Mouse (Mus musculus): ENCODE data around the gene Tet3. TPM values are rescaled to one million over a fixed set of nuclear protein-coding genes. Genes with fewer than 3 reads are reported as not detected.
A peak's percentile ranks its signal among the peaks of the same experiment; 100 is the strongest.

Gene Tet3
- polyA plus RNA-seq, 1 experiment: 0.77 TPM

DNA sequence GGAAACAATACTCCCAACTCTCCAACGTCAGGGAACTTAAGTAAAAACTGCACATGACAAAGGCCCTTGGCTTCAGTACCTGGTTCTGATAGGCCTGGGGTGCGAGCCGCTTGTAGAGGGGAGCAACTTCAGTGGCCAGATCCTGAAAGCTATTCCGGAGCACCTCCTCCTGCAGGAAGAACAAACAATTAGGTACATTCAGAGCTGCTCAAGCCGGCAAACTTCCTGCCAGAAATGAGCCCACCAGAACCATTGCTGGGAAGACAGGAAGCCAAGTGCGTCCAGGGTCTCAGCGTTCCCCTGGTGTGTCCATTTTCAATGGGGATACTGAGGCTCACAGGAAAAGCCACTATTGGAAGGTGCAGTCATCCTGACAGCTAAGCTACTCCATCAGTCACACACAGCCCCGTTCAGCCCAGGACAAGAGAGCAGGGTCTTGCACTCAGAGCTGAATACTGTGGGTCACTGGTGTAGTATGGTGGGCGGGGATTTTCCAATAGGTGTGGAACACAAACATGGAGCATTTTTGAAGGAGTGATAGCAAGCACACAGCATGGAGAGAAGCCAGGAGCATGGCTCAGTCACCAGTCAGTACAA, 85.1 kb downstream of the Tet3 start:
- H3K27me3 ChIP-seq (ENCODE audit: control insufficient read depth): no peaks in the 10 kb centered on the region
- TF ChIP-seq GATA1 (IDR thresholded peaks at IDR 0.05; ENCODE audit: low read length) (no peak), TAL1 (IDR thresholded peaks at IDR 0.05; ENCODE audit: low read length) (no peak)
- H3K4me1 ChIP-seq (ENCODE audit: control insufficient read depth): no peaks in the 10 kb centered on the region
- no peak overlapping the region for H3K4me3 ChIP-seq (replicated peaks)
- H3K9me3 ChIP-seq (ENCODE audit: control insufficient read depth, low read length): no peaks in the 10 kb centered on the region
- peaks cover 98% of the 10 kb centered on the region for H3K36me3 ChIP-seq (ENCODE audit: control insufficient read depth)

GRCm38 (mm10) chr6:83371350-83371749, 87.5 kb downstream of the Tet3 start:
- Histone ChIP-seq H3K27me3 (ENCODE audit: control insufficient read depth) (no peaks in the 10 kb centered on the region), H3K9me3 (ENCODE audit: control insufficient read depth, low read length) (no peaks in the 10 kb centered on the region), H3K4me1 (ENCODE audit: control insufficient read depth) (no peaks in the 10 kb centered on the region), H3K4me3 (replicated peaks) (no peak overlapping the region), H3K36me3 (ENCODE audit: control insufficient read depth) (peaks cover 96% of the 10 kb centered on the region)
- TF ChIP-seq TAL1 (IDR thresholded peaks at IDR 0.05; ENCODE audit: low read length) (no peak), GATA1 (IDR thresholded peaks at IDR 0.05; ENCODE audit: low read length) (no peak)

DNA sequence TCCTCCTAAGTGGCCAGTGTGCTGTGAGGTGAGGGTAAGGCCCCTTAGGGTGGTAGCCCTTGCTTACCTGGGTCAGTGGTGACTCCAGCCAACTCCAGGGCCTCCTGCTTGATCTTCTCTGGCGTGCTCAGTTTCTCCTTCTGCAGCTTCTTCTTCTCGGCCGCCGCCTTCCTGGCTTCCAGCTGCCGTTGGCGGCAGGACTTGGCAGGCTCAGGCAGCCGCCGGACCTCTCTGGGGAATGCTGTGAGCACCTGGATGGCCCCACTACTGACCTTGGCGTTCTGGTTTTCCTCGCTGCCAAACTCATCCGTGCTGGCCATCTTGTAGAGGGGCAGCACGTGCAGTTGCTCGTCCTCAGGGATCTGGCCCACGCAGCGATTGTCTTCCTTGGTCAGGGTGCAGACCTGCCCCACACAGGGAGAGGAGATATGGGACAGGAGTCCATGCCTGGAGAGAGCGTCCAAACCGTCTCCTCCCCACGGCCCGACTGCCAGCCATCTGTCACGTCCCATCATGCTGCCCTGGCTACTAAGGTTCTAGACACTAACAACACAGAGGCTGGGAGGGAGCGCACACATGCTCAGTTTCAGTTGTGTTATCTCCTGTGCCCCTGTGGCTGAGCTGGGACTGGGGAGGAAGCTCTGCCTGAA, 88.4 kb downstream of the Tet3 start:
- H3K9me3 ChIP-seq (ENCODE audit: control insufficient read depth, low read length): no peaks in the 10 kb centered on the region
- no peaks in the 10 kb centered on the region for H3K27me3 ChIP-seq (ENCODE audit: control insufficient read depth)
- no peak overlapping the region for H3K4me3 ChIP-seq (replicated peaks)
- no peaks in the 10 kb centered on the region for H3K4me1 ChIP-seq (ENCODE audit: control insufficient read depth)
- no peak for TF ChIP-seq TAL1 (IDR thresholded peaks at IDR 0.05; ENCODE audit: low read length)
- no peak for TF ChIP-seq GATA1 (IDR thresholded peaks at IDR 0.05; ENCODE audit: low read length)
- peaks cover 90% of the 10 kb centered on the region for H3K36me3 ChIP-seq (ENCODE audit: control insufficient read depth)

DNA sequence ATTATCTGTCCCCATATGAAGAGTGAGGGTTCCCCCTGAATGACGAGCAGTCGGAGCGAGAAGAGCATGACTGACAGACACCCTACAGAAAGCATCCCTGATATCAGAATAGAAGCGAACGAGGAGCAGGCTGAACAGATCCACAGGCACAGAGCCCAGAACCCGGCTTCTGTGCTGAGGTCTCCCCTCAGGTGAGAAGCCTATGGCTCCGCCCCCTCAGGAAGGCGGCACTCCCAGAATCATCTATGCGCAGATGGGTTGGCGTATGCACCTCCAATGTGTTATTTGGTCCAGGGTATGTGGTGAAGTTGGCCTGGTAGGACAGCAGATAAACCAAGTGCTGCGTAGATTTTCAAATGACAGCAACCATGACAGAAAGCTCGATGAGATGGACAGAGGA, 95.8 kb downstream of the Tet3 start:
- H3K27me3 ChIP-seq (ENCODE audit: control insufficient read depth): no peaks in the 10 kb centered on the region
- H3K36me3 ChIP-seq (ENCODE audit: control insufficient read depth): peaks cover 67% of the 10 kb centered on the region
- no peaks in the 10 kb centered on the region for H3K9me3 ChIP-seq (ENCODE audit: control insufficient read depth, low read length)
- H3K4me3 ChIP-seq (replicated peaks): no peak overlapping the region
- TF ChIP-seq TAL1 (IDR thresholded peaks at IDR 0.05; ENCODE audit: low read length) (no peak), GATA1 (IDR thresholded peaks at IDR 0.05; ENCODE audit: low read length) (no peak)
- H3K4me1 ChIP-seq (ENCODE audit: control insufficient read depth): peaks cover 27% of the 10 kb centered on the region

- Histone ChIP-seq H3K36me3 (ENCODE audit: control insufficient read depth) (peaks cover 69% of the 10 kb centered on the region), H3K4me3 (replicated peaks) (no peak overlapping the region), H3K4me1 (ENCODE audit: control insufficient read depth) (peaks cover 36% of the 10 kb centered on the region), H3K9me3 (ENCODE audit: control insufficient read depth, low read length) (no peaks in the 10 kb centered on the region), H3K27me3 (ENCODE audit: control insufficient read depth) (no peaks in the 10 kb centered on the region)
- TF ChIP-seq GATA1 (IDR thresholded peaks at IDR 0.05; ENCODE audit: low read length) (no peak), TAL1 (IDR thresholded peaks at IDR 0.05; ENCODE audit: low read length) (no peak)
Observed at GRCm38 (mm10) chr6:83361523-83362248, 97.2 kb downstream of the Tet3 start.

DNA sequence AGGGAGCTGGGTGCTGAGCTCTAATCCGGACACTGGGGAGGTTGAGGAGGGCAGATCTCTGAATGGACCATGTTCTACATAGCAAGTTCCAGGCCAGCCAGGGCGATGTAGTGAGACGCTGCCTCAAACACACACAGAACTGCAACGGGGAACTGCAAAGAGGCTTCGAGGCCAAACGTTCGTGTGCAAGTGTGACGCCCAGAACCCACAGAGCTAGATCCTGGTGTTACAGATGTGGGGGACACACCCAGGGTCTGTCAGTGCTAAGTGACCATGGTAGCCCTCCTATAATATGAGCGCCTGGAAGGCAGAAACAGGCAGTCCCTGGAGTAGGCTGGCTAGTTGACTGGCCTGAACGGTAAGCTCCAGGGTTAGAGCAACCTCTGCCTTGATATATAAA, 101.4 kb downstream of the Tet3 start:
- Histone ChIP-seq H3K4me3 (replicated peaks) (no peak overlapping the region), H3K9me3 (ENCODE audit: control insufficient read depth, low read length) (no peaks in the 10 kb centered on the region), H3K27me3 (ENCODE audit: control insufficient read depth) (no peaks in the 10 kb centered on the region), H3K4me1 (ENCODE audit: control insufficient read depth) (peaks cover 71% of the 10 kb centered on the region), H3K36me3 (ENCODE audit: control insufficient read depth) (peaks cover 97% of the 10 kb centered on the region)
- TF ChIP-seq GATA1 (IDR thresholded peaks at IDR 0.05; ENCODE audit: low read length) (no peak), TAL1 (IDR thresholded peaks at IDR 0.05; ENCODE audit: low read length) (no peak)

DNA sequence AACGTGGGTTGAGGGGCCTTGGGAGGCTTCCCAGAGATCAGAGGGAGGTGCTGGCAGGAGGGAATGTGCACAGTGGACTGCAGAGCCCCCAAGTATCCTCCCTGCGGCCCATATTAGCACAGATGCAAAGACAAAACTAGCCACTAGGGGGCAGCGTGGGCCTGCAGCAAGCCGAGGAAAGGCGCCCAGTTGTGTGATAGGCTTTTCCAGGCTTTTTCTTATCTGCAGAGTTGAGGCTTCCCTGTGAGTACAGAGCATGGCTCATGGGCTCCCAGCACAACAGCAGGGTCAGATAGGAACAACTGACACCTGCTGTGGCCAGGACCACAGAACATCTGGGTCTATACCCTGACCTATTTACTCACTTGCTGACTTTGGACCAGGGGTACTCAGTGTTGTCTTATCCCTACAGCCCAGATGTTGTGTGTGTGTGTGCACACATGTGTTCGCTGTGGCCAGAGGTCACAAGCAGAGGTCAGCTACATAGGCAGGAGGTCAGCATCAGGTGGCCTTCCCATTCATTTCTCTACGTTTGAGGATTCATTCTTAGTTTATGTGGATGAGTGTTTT, 102.2 kb downstream of the Tet3 start:
- Histone ChIP-seq H3K9me3 (ENCODE audit: control insufficient read depth, low read length) (no peaks in the 10 kb centered on the region), H3K36me3 (ENCODE audit: control insufficient read depth) (peaks cover 99% of the 10 kb centered on the region), H3K4me1 (ENCODE audit: control insufficient read depth) (peaks cover 74% of the 10 kb centered on the region), H3K4me3 (replicated peaks) (no peak overlapping the region), H3K27me3 (ENCODE audit: control insufficient read depth) (no peaks in the 10 kb centered on the region)
- TF ChIP-seq TAL1 (IDR thresholded peaks at IDR 0.05; ENCODE audit: low read length) (no peak), GATA1 (IDR thresholded peaks at IDR 0.05; ENCODE audit: low read length) (peak; percentile 26; the same call in 1 of the 2 replicates)

DNA sequence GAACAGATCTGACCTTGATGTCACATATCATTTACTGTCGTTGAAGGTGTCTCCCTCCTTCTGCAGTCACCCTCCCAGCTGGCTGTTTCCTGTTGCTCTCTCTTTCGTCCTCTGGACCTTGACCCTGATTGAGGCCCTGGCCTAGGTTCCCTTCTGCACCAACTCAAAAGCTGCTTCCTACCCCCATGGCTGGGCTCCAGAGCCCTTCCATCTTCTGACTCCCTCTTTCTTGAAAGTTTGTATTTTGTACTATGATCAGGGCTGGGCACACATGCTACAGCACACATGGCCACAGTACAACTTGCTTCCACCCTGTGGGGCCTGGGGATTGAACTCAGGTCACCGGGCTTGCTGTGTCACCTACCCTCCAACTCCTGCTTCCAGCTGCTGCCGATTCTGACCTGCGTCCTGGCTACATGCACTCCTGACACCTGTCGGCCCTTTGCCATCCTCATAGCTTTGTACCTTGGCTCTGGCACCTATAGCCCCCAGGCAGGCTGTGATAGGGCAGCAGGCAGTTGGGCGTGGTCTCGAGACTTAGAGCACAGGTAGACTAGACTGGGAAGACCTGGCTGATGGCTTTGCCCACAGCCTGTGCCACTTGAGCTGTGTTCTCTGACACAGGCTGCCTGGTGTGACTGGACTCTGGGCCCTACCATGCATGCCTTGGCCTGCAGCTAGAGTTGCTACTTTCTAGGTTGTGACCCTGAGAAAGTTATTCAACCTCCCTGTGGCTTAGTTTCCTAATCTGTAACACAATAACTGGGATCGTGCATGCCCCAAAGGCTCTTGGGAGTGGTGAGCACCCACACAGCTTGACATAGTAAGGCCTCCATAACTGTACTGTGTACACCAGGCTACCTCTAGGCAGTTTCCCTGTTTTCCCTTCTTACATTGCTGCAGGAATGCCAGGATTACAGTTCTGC, 103.8 kb downstream of the Tet3 start:
- H3K4me1 ChIP-seq (ENCODE audit: control insufficient read depth): peaks cover 74% of the 10 kb centered on the region
- H3K4me3 ChIP-seq (replicated peaks): no peak overlapping the region
- TF ChIP-seq TAL1 (IDR thresholded peaks at IDR 0.05; ENCODE audit: low read length) (no peak), GATA1 (IDR thresholded peaks at IDR 0.05; ENCODE audit: low read length) (no peak)
- peaks cover 99% of the 10 kb centered on the region for H3K36me3 ChIP-seq (ENCODE audit: control insufficient read depth)
- H3K9me3 ChIP-seq (ENCODE audit: control insufficient read depth, low read length): no peaks in the 10 kb centered on the region
- no peaks in the 10 kb centered on the region for H3K27me3 ChIP-seq (ENCODE audit: control insufficient read depth)
